Mouse (Mus musculus): ENCODE data around the gene Arl5c. TPM values are rescaled to one million over a fixed set of nuclear protein-coding genes. Genes with fewer than 3 reads are reported as not detected.
A peak's percentile ranks its signal among the peaks of the same experiment; 100 is the strongest.

Arl5c gene
- total RNA-seq, 2 experiments from 2014 or later = 42.9 to 51.2 TPM

DNA sequence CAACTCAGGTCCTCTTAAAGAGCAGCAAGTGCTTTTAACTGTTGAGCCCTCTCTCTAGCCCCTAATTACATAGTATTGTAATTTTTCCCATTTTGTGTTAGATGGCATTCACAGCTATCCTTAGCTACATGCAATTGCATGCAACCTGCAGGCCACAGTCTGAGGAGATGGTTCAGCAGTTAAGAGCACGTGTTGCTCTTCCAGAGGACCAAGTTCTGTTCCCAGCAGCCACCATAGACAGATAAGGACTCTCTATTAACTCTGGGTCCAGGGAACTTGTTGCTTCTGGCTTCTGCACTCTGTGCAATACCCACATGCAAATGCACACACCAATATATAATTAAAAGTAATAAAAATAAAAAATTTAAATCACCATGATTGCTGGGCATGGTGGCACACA lies 710 bp upstream of the Arl5c start:
- no peak for ATAC-seq (ENCODE audit: poor library complexity, severe bottlenecking)

DNA sequence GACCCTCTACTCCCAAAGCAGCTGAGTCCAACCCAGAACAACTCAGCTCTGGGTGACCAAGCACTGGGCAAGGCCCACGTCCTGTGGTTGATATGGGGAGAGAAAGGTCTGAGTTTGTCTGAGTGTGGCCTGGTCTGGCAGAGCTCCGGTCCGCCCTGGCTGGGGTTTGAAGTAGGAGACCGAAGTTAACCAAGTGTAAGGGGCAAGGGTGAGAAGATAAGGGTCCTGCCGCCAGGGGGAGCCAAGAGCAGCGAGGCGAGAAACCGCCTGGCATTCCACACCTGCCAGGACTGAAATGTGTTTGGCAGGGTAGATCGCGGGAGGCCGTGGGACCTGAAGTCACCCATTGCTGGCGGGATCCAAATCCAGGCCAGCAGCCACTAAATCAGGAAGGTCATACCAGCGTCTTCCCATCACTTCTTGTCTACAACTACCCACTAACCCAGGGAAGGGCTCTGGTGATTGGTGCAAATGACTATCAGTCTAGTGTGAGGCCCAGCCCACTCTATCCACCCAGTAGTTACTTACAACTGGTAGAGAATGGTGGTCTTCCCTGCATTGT lies 1.4 kb downstream of the Arl5c start:
- peak; percentile 73 for ATAC-seq (ENCODE audit: poor library complexity, severe bottlenecking)

DNA sequence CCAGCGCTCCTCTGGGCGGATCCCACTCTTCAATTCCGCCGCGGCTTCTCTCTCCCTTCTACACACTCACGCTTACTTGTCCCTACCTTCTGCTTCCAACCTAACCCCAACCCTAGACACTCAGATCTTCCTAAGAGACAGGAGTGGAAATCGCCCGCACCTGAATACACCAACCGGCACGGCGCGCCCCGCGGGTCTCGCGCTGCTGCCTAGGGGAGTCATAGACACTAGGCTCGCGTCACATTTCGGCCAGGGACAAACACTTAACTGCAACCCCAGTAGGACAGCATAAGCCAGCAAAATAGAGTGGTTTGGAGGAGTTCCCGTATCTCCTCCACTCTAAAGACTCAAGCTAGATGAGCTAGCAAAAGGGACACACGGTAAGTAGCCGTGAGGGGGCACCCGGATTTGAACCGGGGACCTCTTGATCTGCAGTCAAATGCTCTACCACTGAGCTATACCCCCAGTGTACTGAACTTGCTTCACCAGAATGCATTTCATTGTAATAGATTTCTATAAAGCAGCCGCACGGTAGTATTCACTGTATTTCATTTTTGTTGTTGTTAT lies 7.4 kb downstream of the Arl5c start:
- ATAC-seq (ENCODE audit: poor library complexity, severe bottlenecking) = peak; percentile 55

DNA sequence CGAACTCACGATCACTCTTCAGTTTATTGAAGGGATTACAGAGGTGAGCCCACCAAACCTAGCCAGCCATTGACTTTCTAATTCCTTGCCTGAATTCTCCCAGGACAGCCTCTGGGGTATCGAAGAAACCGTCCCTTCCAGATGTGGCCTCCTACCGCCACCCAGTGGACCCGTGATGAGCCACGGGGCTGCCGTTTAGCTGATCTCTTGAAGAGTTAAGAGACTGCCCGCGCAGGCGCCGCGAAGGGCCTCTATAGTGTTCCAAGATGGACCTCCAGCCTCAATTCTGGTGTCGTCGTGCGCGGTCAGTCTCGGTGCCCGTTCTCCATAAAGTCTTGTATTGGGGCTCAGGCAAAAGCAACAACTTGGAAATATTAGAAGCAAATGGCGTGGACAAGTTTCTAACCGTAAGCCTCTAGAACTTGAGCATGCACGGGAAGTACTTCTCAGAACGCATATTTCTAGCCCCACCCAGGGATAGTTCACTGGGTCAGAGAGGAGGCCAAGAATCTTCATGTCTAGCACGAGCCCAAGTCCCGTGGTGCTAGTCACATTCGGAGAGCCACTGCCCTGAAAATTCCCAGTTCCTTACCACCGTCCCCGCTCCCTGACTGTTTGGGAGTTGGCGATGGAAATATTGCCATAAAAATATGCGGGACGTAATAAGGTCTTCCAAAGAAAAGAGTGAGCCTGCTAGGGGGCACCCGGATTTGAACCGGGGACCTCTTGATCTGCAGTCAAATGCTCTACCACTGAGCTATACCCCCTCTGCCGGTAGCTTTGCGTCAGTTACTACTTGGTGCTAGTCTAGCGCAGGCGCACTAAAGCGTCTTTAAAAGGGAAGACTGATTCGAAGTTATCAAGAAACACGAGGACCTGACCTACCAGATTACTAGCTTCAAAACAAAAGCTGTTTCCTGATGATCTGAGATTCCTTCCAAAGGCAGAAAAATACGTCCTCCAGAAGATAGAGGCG lies 8.1 kb downstream of the Arl5c start:
- ATAC-seq (ENCODE audit: poor library complexity, severe bottlenecking) = peak; percentile 73

DNA sequence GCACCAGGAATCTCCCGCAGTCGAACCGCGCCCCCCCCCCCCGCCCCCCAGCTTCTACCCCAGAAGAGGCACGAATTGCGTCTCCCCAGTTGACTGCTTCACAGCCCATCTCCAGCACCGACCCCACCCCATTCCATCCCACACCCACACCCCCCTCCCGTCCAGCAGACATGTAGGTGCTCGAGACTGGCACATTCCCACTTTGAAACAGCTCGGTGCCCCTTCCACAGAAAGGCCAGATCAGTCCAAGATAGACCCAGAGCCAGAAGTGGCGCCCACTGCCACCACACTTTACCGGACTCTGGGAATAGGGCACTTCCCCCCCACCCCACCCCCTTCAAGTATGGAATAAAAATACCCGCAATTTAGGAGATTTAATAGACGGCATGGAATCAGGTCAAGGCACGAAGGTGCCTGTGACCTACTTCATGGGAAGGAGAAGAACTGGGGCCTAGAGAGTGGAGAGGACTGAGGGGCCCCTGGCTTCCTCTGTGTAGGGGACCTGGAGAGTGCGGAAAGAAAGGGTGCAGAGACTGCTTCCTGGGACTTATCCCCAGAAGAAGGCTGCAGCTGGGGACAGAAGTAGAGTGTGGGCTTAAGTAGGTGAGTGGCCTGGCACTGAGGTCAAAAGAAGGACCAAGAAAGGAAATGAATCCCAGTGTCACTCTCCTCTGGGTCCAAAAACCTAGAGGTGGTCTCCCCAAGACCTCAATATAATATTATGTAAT lies 9.1 kb downstream of the Arl5c start:
- no peak for ATAC-seq (ENCODE audit: poor library complexity, severe bottlenecking)

DNA sequence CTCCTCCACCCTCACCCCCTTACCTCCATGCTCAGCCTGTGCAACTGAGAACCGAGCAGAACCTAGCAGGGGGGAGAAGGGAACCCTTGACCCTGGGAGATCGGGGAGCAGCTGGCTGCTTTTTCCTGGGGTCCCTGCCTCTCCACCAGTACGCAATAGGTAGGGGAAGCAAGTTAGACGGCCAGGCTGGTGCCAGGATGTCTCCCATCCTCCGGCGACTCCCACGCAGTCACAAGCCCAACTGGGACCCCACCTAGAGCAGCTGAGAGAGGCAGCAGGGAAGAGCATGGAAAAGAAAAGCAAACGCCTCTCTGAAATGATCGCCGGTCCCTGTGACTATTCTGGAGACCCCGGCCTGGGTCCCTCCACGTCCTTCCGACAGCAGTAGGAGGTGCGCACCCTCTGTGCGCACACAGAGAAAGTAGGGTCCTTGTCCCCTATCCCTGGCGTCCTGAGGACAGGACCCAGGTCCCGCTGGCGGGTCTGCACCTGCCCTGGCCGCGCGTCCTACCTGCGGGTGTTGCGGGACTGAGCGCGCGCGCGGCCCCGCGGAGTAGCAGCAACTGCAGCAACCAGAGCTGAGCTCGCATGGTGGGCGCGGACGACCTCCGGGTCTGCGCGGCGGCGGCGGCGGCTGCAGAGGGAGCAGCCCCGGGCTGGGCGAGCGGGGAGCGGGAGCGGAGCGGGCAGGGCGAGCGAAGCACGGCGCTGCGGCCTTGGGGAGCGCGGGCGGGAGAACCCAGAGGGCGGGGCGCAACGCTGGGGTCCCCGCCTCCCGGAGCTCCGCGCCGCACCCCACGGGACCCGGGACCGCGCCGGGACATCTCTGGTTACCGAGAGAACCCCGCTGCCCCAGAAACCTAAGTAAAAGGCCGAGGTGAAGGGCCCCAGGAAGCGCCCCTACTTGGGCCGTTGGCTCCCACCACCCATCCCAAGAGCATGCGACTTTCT lies 10.0 kb downstream of the Arl5c start, which contains the start of gene Plxdc1:
Gene Plxdc1 (minus strand): TSS at position 718 of the 951 bp plus-strand sequence.
- 0 out of 2 replicates have a peak, but pooled peaks have one; percentile 17 for ATAC-seq (ENCODE audit: poor library complexity, severe bottlenecking)

DNA sequence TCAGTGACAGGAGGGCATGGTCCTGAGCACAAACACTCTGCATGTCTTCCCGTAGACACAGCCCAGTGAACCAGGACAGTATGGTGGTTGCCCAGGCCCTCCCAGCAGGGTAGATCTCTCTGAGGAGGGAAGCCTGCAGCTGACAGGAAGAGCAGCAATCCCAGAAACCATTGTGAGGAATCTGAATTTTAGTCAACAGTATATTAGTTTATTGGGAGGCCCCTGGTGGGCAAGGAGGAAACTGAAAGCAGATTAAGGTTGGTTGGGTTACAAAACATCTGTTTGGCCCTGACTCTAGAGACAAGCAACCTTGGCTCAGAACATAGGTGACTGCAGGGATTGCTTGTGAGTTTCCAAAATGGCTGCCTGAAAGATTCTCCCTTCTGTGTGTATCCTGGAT lies 12.0 kb downstream of the Arl5c start:
- no peak for ATAC-seq (ENCODE audit: poor library complexity, severe bottlenecking)

DNA sequence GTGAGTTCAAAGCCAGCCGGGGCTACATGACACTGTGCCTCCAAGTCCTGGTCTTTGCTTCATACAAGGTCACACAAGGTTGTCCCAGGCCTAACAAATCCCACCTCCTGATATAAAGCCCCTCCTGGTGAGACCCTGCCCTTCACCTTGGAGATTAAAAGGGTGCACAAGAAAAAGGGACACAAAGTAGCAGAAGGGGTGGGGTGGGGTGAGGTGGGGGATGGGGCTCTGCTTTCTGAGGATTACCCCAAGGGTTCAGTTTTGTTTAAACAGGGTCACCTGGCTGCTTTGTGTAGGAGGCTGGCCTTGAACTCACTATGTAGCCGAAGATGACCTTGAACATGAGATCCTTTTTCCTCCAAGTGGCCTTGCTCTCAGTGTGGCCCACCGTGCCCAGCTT lies 12.5 kb downstream of the Arl5c start:
- ATAC-seq (ENCODE audit: poor library complexity, severe bottlenecking) = no peak

DNA sequence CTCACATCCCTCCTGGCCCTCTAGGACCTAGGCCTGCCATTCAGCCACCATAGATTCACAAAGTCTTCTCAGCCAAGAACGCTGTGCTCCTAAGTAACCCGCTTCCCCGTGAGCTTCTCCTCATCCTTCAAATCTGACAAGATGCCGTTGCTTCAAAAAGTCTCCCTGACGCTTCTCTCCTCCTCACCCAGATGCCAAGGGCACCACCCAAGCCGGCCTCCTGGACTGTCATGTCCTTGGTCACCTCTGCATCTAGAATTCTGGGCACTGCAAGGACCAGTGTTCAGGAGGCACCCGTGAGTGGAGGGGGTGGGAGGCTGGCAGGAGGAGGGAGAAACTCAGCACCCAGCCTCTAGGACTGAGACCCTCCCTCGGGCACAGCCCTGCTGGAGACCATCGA lies 13.3 kb downstream of the Arl5c start:
- ATAC-seq (ENCODE audit: poor library complexity, severe bottlenecking) = no peak

DNA sequence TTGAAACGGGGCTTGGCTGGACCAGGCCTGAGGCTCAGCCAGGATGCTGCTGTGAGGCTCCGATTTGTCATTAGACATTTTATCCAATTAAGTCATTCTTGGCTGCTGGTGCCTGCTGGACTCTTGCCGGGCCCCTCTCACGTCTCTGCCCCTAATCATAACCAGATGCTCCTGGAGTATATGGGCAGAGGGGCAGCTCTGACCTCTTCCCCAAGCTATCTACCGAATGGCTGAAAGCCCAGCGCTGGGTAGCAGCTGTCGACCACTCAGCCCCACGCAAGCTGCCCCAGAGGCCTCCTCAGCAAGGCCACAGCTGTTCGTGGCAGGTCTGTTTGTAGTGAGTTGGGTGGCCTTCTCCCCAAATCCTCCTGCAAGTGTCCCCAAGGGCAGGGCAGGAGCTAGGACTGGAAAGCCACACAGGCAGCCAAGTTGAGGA lies 15.4 kb downstream of the Arl5c start:
- no peak for ATAC-seq (ENCODE audit: poor library complexity, severe bottlenecking)

DNA sequence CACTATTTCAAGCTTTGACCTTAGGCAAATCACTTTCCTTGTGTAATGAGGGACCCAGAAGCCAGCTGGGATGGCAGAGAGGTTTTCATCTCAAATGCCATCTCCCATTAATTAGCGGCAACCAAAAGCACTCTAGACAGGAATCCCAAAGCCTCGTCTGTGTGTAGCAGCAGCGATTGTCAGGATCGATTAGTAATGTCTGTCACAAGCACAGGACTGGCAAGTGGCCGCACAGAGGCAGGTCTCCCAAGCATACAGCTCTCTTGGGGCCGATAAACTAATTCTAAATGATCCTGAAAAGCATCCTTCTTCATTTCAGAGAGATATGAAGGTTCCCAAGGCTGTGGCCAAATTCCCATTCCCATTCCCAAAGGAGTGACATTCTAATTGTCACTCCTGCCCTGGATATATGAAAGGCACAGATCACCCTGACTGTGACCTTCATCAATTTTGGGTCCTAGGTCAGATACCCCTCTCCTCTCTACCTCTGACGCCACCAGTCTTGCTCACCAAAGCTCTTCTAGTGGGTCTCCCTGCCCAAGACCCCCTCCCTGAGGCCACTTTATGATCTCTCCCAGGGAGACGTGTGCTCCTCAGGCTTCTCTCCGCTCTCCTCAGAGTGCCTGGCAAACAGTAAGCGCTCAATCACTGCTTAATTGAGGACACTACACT lies 16.0 kb downstream of the Arl5c start:
- no peak for ATAC-seq (ENCODE audit: poor library complexity, severe bottlenecking)

DNA sequence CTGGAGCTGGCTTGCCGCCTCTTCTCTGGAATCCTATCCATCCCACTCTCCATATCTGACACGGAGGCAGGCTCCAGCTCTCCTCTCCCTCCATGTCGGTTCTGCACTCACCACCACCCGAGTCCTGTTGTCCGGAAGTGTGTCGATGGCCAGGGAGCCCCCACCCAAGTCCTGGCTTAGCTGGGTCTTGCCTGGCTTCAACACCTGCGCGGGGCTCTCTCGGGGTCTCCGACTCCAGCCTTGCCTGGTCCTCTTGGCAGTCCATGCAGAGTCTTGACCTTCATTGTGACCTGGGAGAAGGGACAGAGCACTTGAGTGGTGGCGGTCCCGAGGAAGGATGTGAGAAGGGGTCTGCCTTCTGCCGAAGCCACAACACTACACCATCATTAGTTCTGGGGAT lies 17.6 kb downstream of the Arl5c start:
- no peak for ATAC-seq (ENCODE audit: poor library complexity, severe bottlenecking)

DNA sequence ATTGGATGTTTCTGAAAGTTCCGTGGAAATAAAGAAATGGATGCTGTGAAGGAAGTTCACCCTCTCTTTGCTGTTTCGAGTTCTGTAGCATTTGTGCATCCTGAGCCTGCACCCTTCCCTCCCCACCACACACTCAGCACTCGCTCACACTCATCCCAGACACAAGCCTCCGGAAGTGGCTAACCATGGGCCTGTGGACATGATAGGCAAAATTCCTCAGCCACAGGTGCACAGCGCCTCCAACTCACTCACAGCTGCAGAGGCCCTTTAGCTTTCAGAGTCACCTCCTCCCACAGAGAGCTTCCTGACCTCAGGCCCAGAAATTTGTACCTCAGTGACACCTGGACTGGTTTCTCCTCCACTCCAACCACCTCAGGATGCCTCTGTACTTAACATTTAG lies 18.2 kb downstream of the Arl5c start:
- no peak for ATAC-seq (ENCODE audit: poor library complexity, severe bottlenecking)

DNA sequence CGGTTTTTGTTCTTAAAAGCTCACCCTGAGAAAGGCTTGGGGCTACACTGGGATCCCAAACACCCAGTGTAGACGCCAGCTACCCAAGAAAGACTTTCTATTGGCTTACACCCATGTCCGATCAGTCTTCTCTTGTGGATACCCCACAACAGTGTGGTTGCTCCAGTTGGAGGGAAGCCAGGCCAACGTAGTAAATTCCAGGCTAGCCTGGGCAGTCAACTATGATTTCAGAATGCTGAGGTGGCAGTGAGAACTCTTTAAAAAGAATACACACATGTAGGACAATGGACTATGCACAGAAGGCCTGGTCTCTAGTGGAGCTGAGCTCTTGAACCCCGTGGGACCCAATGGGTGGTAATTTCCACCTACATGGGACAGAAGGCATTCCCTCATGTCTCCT lies 21.2 kb downstream of the Arl5c start:
- no peak for ATAC-seq (ENCODE audit: poor library complexity, severe bottlenecking)

DNA sequence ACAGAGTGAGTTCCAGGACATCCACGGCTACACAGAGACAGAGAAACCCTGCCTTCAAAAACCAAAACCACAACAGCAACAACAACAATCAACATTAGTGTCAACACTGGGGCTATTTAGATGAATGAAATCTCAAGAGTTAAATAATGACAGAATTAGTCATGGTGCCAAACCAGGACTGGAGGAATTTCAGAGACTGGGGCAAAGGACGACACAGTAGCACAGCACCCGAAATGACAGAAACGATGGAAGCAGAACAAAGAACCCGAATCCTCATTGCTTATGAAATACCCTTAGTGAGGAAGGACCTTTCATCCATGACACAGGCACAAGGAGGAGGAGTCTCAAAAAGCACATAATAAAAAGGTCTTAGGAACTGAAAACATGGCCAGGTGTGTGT lies 21.8 kb downstream of the Arl5c start:
- no peak for ATAC-seq (ENCODE audit: poor library complexity, severe bottlenecking)

DNA sequence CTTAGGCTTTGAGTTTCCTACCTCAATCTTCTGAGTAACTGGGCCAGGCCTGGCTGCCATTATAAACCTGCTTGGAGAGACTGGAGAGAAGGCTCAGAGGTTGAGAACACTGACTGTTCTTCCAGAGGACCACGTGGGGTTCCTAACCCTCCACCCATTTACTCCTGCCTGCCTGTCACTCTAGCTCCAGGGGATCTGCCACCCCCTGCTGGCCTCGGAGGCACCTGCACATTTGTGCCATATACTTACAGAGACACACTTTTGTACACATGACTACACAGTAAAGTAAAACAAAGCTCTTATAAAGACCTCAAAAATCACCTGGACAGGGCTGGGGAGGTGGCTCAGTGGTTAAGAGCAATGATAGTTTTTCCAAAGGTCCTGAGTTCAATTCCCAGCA lies 23.5 kb downstream of the Arl5c start:
- no peak for ATAC-seq (ENCODE audit: poor library complexity, severe bottlenecking)

DNA sequence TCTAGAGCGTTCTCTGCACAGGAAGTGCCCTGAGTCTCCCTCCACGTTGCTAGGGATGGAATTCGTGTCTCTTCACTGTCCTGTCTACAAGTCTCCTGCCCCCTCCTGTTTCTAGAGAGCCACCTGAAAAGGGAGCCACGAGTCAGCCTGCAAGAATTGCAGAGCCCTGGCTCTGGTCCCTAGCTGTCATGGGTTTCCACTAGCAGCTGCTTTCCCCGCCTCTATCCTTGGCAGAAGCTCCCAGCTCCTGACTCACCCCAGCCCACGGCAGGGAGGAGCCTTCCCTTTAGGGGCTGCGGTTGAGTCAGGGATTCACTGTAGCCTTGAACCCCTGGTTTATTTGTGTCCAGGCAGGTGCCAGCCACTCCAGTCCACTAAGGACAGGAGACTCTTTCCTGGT lies 24.7 kb downstream of the Arl5c start:
- no peak for ATAC-seq (ENCODE audit: poor library complexity, severe bottlenecking)

DNA sequence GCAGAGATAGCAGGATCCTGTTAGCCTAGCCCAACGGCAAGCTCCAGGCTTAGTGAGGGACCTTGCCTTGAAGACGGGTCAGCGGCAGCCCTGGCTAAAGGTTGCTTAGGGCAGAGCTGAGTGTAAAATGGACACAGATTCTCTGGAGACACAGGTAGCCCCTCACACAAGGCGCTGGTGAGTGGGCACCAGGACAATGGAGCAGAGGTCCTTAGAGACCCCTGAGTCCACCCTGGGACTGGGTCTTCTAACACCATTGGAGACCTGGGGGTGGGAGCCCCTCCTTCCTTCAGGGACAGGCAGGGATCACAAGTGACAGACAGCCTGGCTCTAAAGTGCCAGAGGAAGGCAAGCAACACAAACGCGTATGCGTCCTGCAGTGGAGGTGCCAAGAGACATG lies 25.2 kb downstream of the Arl5c start:
- ATAC-seq (ENCODE audit: poor library complexity, severe bottlenecking) = no peak

DNA sequence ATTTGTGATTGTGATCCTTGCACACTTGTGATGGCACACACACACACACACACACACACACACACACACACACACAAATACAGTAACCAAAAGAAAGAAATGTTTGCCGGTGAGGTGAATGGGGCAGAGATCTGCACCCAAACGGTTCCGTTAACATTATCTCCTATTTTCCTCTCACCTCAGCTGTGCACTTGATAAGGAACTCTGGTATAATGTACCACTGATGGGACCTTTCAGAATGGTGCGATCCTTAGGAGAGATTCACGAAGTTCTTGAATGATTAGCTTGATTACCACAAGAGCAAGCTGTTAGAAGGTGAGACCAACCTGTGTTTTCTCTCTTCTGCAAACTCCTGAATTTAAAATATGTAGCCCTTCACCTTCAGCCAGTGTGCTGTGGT lies 27.6 kb downstream of the Arl5c start:
- no peak for ATAC-seq (ENCODE audit: poor library complexity, severe bottlenecking)

DNA sequence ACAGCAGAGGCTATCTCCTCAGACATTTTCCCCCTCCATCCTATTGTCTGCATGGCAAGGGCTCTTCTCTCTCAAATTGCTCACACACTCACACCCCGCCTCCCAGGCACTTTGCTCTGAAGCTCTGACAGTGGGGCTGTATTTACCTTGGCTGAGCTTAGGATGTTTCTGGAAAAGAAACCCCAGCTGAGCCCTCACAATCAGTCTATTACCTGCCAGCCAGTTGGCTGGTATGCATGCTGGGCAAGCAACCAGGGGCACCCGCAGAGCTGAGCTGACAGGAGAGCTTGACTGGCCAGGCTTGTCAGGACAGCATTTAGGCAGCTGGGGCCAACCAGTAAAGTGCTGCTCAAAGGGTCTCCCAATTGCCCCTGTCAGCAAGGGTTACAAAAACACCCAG lies 28.9 kb downstream of the Arl5c start:
- ATAC-seq (ENCODE audit: poor library complexity, severe bottlenecking) = no peak
